In the genomic region with DNA sequence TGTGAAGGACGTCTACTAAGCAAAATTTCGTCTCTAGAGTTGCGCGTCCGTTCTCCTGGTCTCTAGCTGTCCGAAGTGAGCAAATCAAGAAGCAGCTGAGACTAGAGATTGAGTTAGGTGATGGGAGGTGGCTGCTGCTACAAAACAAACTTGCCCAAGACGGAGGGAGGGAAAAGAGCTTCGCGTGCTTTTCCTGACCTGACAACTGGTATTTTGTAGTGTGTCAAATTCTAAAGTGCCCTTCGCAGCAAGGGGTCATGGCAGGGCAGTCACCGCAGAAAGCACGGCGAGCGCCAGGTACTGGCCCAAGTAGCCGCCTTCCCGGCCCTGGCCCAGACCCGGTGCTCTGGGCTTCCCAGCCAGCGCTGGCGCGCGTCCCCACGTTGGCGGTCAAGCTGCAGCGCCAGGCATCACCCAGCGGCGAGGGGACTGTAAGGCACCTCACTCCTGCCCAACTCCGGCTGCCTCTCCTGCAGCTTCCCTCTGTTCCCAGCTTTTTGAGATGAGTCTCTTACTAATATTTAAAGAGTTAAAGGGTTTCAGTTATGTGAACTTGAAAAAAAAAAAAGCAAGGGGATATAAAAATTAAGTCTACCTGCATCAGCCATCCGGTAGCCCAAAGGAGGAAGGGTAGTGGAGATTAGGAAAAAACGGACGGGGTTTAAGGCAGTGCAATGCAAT, we compare ENCODE assay signal across 8 mouse cellular contexts.
A peak's percentile ranks its signal among the peaks of the same experiment; 100 is the strongest.
DNase-seq lines count a peak whose midpoint lies in the region; ATAC-seq and TF ChIP-seq lines count a peak whose summit lies in the region.

No protein-coding gene starts in this region.

- no peak for TF ChIP-seq EP300 in liver, postnatal 0 days (IDR thresholded peaks at IDR 0.05; ENCODE audit: low read depth)

- peak overlapping the region; percentile 61 for H3K4me3 ChIP-seq in forebrain, embryonic 11.5 days (ENCODE audit: low read depth, low read length)
- H3K4me3 ChIP-seq in heart, embryonic 15.5 days = peak overlapping the region; percentile 72
- H3K4me3 ChIP-seq in liver, postnatal 0 days (ENCODE audit: low read depth, low read length) = peak overlapping the region; percentile 64
- peak overlapping the region; percentile 64 for H3K4me3 ChIP-seq in neural tube, embryonic 14.5 days (ENCODE audit: low read depth, low read length)

- DNase-seq in CD4-positive helper T cell, adult 2 months (ENCODE audit: low read depth, low spot score) = peak; percentile 68
- peak; percentile 94 for DNase-seq in brain, adult 2 months (ENCODE audit: low read depth, low spot score)
- peak; percentile 89 for DNase-seq in forebrain, embryonic 11.5 days (ENCODE audit: low spot score)
- peak; percentile 86 to 94 for DNase-seq in kidney, postnatal 25 days
- DNase-seq in liver, postnatal 0 days = peak; percentile 82
- peak; percentile 71 for DNase-seq in testis, postnatal 14 days (ENCODE audit: low spot score)

- under 1% methylated on average over 30 of the region's 30 CpGs for WGBS in forebrain, embryonic 11.5 days
- WGBS in heart, embryonic 15.5 days = 1% methylated on average over 30 of the region's 30 CpGs
- WGBS in liver, postnatal 0 days (ENCODE audit: insufficient replicate concordance) = under 1% methylated on average over 30 of the region's 30 CpGs
- WGBS in neural tube, embryonic 14.5 days = 1% methylated on average over 30 of the region's 30 CpGs

- TF ChIP-seq CTCF in liver, postnatal 0 days (IDR thresholded peaks at IDR 0.05; ENCODE audit: low read depth) = peak; percentile 72

- peaks cover 4% of the 10 kb centered on the region; the same call in 1 of the 2 replicates for H3K4me1 ChIP-seq in forebrain, embryonic 11.5 days (replicated peaks; ENCODE audit: control insufficient read depth, insufficient read depth, low read length)
- H3K4me1 ChIP-seq in heart, embryonic 15.5 days (replicated peaks) = peaks cover 9% of the 10 kb centered on the region
- H3K4me1 ChIP-seq in liver, postnatal 0 days (ENCODE audit: insufficient read depth) = 0 out of 2 replicates have a peak, but pooled peaks cover 3% of the 10 kb centered on the region
- peaks cover 4% of the 10 kb centered on the region; the same call in 1 of the 2 replicates for H3K4me1 ChIP-seq in neural tube, embryonic 14.5 days (ENCODE audit: control insufficient read depth, insufficient read depth, low read length)

- no peak overlapping the region for H3K27ac ChIP-seq in forebrain, embryonic 11.5 days (ENCODE audit: low read depth, low read length)
- peak overlapping the region; percentile 96 for H3K27ac ChIP-seq in heart, embryonic 15.5 days
- H3K27ac ChIP-seq in liver, postnatal 0 days (ENCODE audit: low read depth) = peak overlapping the region; percentile 97
- H3K27ac ChIP-seq in neural tube, embryonic 14.5 days (ENCODE audit: low read depth, low read length) = no peak overlapping the region

- no peak overlapping the region; the same call in 1 of the 2 replicates for H3K9ac ChIP-seq in forebrain, embryonic 11.5 days (ENCODE audit: low read length)
- peak overlapping the region; percentile 53 for H3K9ac ChIP-seq in heart, embryonic 15.5 days
- peak overlapping the region; percentile 75 for H3K9ac ChIP-seq in liver, postnatal 0 days (replicated peaks)
- H3K9ac ChIP-seq in neural tube, embryonic 14.5 days (replicated peaks; ENCODE audit: low read depth, low read length) = no peak overlapping the region

- peaks cover 11% of the 10 kb centered on the region; the same call in 1 of the 2 replicates for H3K27me3 ChIP-seq in forebrain, embryonic 11.5 days (ENCODE audit: control insufficient read depth, insufficient read depth, low read length)
- 0 out of 2 replicates have a peak, but pooled peaks cover 5% of the 10 kb centered on the region for H3K27me3 ChIP-seq in heart, embryonic 15.5 days
- peaks cover 4% of the 10 kb centered on the region; the same call in 1 of the 2 replicates for H3K27me3 ChIP-seq in liver, postnatal 0 days (ENCODE audit: insufficient read depth, low read length)
- H3K27me3 ChIP-seq in neural tube, embryonic 14.5 days (ENCODE audit: control insufficient read depth, insufficient read depth, low read length) = peaks cover 4% of the 10 kb centered on the region; the same call in 1 of the 2 replicates

- peak; percentile 66 for ATAC-seq in forebrain, embryonic 11.5 days (replicated peaks; ENCODE audit: low FRiP score)
- ATAC-seq in heart, embryonic 15.5 days (replicated peaks; ENCODE audit: insufficient number of reproducible peaks, insufficient read depth, low FRiP score, low read depth) = peak; percentile 19; the same call in 1 of the 2 replicates
- peak; percentile 35 for ATAC-seq in liver, postnatal 0 days
- peak; percentile 62 for ATAC-seq in neural tube, embryonic 14.5 days (ENCODE audit: low read depth)

- no peaks in the 10 kb centered on the region for H3K9me3 ChIP-seq in forebrain, embryonic 11.5 days (ENCODE audit: control insufficient read depth, low read length)
- H3K9me3 ChIP-seq in heart, embryonic 15.5 days (replicated peaks) = no peaks in the 10 kb centered on the region
- no peaks in the 10 kb centered on the region for H3K9me3 ChIP-seq in liver, postnatal 0 days (ENCODE audit: low read length)
- no peaks in the 10 kb centered on the region for H3K9me3 ChIP-seq in neural tube, embryonic 14.5 days (ENCODE audit: control insufficient read depth, low read length)

- H3K4me2 ChIP-seq in forebrain, embryonic 11.5 days (ENCODE audit: low read depth, low read length, severe bottlenecking) = peak overlapping the region; percentile 92
- peak overlapping the region; percentile 93 for H3K4me2 ChIP-seq in heart, embryonic 15.5 days
- H3K4me2 ChIP-seq in liver, postnatal 0 days (ENCODE audit: low read depth, low read length) = peak overlapping the region; percentile 81
- peak overlapping the region; percentile 97 for H3K4me2 ChIP-seq in neural tube, embryonic 14.5 days (ENCODE audit: low read depth, low read length)

- no peaks in the 10 kb centered on the region for H3K36me3 ChIP-seq in forebrain, embryonic 11.5 days (ENCODE audit: control insufficient read depth, insufficient read depth, low read length)
- H3K36me3 ChIP-seq in heart, embryonic 15.5 days = no peaks in the 10 kb centered on the region
- H3K36me3 ChIP-seq in liver, postnatal 0 days (replicated peaks; ENCODE audit: insufficient read depth, low read length) = peaks cover 20% of the 10 kb centered on the region
- H3K36me3 ChIP-seq in neural tube, embryonic 14.5 days (ENCODE audit: control insufficient read depth, insufficient read depth, low read length) = no peaks in the 10 kb centered on the region; the same call in 1 of the 2 replicates

Comparison
In these comparisons a context has a peak if more than half of its experiments do, and no peak if none do; other contexts are left out.
1. H3K27ac ChIP-seq: peak in heart, embryonic 15.5 days (single experiment) and liver, postnatal 0 days (single experiment); none in forebrain, embryonic 11.5 days (single experiment) and neural tube, embryonic 14.5 days (single experiment).
2. H3K9ac ChIP-seq: peak in heart, embryonic 15.5 days (single experiment) and liver, postnatal 0 days (single experiment); none in forebrain, embryonic 11.5 days (single experiment) and neural tube, embryonic 14.5 days (single experiment).
3. Peak in every context shown above with its lines, with median percentiles within 50 percentile points of each other: DNase-seq, ATAC-seq, H3K4me2 ChIP-seq and H3K4me3 ChIP-seq.